Mouse (Mus musculus) liver, embryonic 12.5 days (tissue): Measurements from ENCODE around the gene Trim28. TPM values are rescaled to one million over a fixed set of nuclear protein-coding genes. Genes with fewer than 3 reads are reported as not detected.

Source experiments
- ATAC-seq: fragments of 200-750 bp; cut with Nextera tagmentation; 2 replicates; pipeline ENCODE4 v1.8.0; 2017; ENCODE audit warnings: moderate number of reproducible peaks, mild to moderate bottlenecking, moderate library complexity
- H3K27ac ChIP-seq: fragments of 300-500 bp; sonication (generic); 2 replicates; pipeline ENCODE4 v1.5.1; 2016; ENCODE audit warnings: mild to moderate bottlenecking
- H3K27me3 ChIP-seq: fragments of 300-500 bp; sonication (generic); replicated peaks from 2 replicates; pipeline ENCODE4 v1.6.1; 2016; ENCODE audit warnings: mild to moderate bottlenecking, moderate library complexity
- H3K36me3 ChIP-seq: fragments of 300-500 bp; sonication (generic); 2 replicates; pipeline ENCODE4 v1.6.1; 2016; ENCODE audit warnings: mild to moderate bottlenecking, moderate library complexity
- H3K4me1 ChIP-seq: fragments of 300-500 bp; sonication (generic); 2 replicates; pipeline ENCODE4 v1.6.1; 2016
- H3K4me2 ChIP-seq: fragments of 300-500 bp; sonication (generic); 2 replicates; pipeline ENCODE4 v1.6.1; 2016; ENCODE audit warnings: mild to moderate bottlenecking, moderate library complexity
- H3K4me3 ChIP-seq: fragments of 300-500 bp; sonication (generic); 2 replicates; pipeline ENCODE4 v1.5.1; 2016; ENCODE audit warnings: mild to moderate bottlenecking, moderate library complexity
- H3K9ac ChIP-seq: fragments of 300-500 bp; sonication (generic); 2 replicates; pipeline ENCODE4 v1.6.1; 2016; ENCODE audit warnings: mild to moderate bottlenecking, moderate library complexity
- H3K9me3 ChIP-seq: fragments of 300-500 bp; sonication (generic); replicated peaks from 2 replicates; pipeline ENCODE4 v1.6.1; 2016; ENCODE audit warnings: mild to moderate bottlenecking, moderate library complexity
- WGBS: fragments of 180-500 bp; shearing (Covaris S2); methylation state at CpG from one replicate; pipeline ENCODE4 v1.1.7; 2016; ENCODE audit not compliant: insufficient replicate concordance; 5-methylcytosine and 5-hydroxymethylcytosine counted together
- polyA plus RNA-seq: library from polyadenylated mRNA; unstranded; fragments of >200 nt; fragmentation: Nextera tagmentation; extraction: Ambion mirVana; gene quantifications from 2 replicates; pipeline ENCODE4 v1.2.1, GENCODE M21; 2016

The Trim28 gene
- polyA plus RNA-seq, 1 experiment from 2014 or later, result 203 TPM

DNA sequence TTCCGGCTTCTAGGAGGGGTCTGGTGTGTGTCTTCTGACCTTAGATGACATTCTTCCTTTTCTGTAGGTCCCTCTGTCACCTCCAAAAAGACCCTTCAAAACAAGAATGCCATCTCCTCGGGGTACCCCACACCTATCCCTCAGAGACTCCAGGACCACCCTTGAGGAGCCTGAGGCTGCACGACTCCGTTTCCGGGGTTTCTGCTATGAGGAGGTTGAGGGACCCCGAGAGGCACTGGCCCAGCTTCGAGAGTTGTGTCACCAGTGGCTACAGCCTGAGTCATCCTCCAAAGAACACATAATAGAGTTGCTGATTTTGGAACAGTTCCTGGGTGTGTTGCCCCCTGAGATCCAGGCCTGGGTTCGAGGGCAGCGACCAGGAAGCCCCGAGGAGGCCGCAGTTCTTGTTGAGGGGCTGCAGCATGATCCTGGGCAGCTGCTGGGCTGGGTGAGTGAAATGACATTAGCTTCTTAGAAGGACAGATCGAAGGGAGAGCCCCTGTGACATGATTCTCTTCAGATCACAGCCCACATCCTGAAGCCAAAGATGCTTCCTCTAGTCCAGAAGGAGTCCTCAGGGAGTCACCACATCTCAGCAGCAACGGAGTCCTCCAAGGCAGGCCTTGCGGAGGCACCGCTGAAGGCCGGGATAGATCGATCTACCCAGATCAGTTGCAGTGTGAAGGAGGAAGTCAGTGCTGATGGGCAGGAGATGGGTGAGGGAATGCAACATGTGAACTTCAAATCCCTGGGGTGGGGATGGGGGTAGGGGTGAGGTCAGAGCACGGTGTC is 19.8 kb upstream of the Trim28 start:
- H3K4me1 ChIP-seq, result peaks cover 29% of the 10 kb centered on the region
- no peaks in the 10 kb centered on the region for H3K27me3 ChIP-seq
- 74% methylated on average over 18 of the region's 18 CpGs for WGBS
- peak overlapping the region; percentile 73 for H3K9ac ChIP-seq
- H3K4me2 ChIP-seq, result peak overlapping the region; percentile 80
- H3K9me3 ChIP-seq, result no peaks in the 10 kb centered on the region
- no peak for ATAC-seq
- peaks cover 18% of the 10 kb centered on the region for H3K36me3 ChIP-seq
- peak overlapping the region; percentile 66 for H3K4me3 ChIP-seq
- H3K27ac ChIP-seq, result peak overlapping the region; percentile 91

DNA sequence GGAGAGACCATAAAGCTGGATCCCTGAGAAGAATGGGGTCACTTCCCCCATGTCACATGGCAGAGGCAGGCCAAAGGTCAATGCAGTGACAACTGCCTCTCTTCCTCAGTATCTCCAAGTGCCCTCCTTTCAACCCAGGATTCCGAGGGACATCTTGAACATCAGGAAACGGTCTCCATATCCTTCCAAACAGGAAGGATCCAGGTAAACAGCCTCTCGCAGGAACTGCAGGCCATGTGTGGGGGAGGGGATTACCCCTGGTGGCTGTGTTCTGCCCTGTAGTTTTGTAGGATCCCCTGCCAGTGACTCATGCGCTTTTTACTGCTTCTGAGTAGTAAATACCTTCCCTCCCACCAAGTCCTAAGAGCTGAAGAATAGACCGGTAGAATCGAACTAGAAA is 19.1 kb upstream of the Trim28 start:
- no peaks in the 10 kb centered on the region for H3K27me3 ChIP-seq
- H3K9me3 ChIP-seq, result no peaks in the 10 kb centered on the region
- 70% methylated on average over 6 of the region's 6 CpGs for WGBS
- no peak overlapping the region for H3K4me3 ChIP-seq
- ATAC-seq, result no peak
- no peak overlapping the region for H3K4me2 ChIP-seq
- no peak overlapping the region for H3K9ac ChIP-seq
- H3K4me1 ChIP-seq, result peaks cover 34% of the 10 kb centered on the region
- H3K36me3 ChIP-seq, result peaks cover 18% of the 10 kb centered on the region
- H3K27ac ChIP-seq, result 0 out of 2 replicates have a peak overlapping the region, but pooled peaks have one; percentile 91

DNA sequence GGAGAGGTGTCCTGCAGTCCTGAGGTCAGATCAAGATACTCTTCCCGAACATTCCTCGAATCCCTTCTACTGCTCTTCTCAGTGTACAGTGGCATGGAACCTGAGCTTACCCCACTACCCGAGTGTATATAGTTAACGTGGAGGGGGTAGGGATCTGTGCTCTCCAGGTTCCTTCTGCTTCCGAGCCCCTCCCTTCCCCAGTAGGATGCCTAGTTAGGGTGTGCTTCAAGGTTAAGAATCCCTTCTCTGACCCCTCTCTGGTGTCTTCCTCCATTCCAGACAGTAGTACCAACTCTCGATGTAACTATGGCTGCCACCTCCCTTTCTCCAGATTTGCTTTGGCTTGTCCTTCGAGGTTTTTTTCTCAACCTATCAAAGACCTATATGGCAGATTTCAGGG is 18.6 kb upstream of the Trim28 start:
- H3K27ac ChIP-seq, result no peak overlapping the region
- H3K9me3 ChIP-seq, result 0 out of 2 replicates have a peak, but pooled peaks cover 2% of the 10 kb centered on the region
- H3K27me3 ChIP-seq, result no peaks in the 10 kb centered on the region
- no peak overlapping the region for H3K4me3 ChIP-seq
- H3K4me1 ChIP-seq, result peaks cover 39% of the 10 kb centered on the region
- H3K4me2 ChIP-seq, result no peak overlapping the region
- no peak for ATAC-seq
- H3K9ac ChIP-seq, result no peak overlapping the region
- 85% methylated on average over 7 of the region's 7 CpGs for WGBS
- peaks cover 18% of the 10 kb centered on the region for H3K36me3 ChIP-seq

DNA sequence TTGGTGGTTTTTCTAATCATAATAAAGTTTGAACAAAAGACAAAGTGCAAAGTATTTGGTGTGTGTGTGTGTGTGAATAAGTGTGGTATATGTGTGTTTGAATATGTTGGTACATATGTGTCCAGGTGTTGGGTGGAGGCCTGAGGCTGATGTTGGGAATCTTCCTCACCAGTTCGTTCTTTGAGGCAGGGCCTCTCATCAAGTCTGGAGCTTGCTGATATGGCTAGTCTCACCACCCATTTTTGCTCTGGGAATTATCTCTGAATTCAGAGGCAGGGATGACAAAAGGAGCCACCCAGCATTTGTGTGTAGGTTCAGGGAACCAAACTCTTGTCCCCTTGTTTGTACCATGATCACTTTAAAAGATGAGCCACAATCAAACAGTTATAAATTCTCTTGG is 13.2 kb upstream of the Trim28 start:
- Histone ChIP-seq H3K27ac (peak overlapping the region; percentile 71), H3K27me3 (no peaks in the 10 kb centered on the region), H3K9ac (no peak overlapping the region), H3K4me1 (peaks cover 49% of the 10 kb centered on the region), H3K36me3 (peaks cover 14% of the 10 kb centered on the region), H3K4me2 (no peak overlapping the region), H3K9me3 (0 out of 2 replicates have a peak, but pooled peaks cover 3% of the 10 kb centered on the region), H3K4me3 (no peak overlapping the region)
- ATAC-seq, result peak; percentile 76
- 24% methylated on average over 1 of the region's 1 CpGs for WGBS

DNA sequence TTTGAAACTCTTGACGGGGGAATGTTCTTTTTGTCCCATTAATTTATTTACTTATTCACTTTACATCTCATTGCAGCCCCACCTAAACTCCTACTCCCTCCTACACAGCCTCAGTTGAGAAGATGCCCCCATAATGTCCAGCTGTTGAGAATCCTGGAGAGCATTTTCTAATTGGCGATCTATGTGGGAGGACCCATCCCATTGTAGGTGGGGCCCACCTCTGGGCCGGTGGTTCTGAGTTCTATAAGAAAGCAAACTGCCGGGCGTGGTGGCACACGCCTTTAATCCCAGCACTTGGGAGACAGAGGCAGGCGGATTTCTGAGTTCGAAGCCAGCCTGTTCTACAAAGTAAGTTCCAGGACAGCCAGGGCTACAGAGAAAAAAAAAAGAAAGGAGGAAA is 12.0 kb upstream of the Trim28 start:
- H3K36me3 ChIP-seq, result peaks cover 9% of the 10 kb centered on the region
- 68% methylated on average over 8 of the region's 8 CpGs for whole genome bisulfite sequencing
- no peaks in the 10 kb centered on the region; the same call in 1 of the 2 replicates for H3K27me3 ChIP-seq
- H3K9me3 ChIP-seq, result 0 out of 2 replicates have a peak, but pooled peaks cover 3% of the 10 kb centered on the region
- peaks cover 49% of the 10 kb centered on the region for H3K4me1 ChIP-seq
- H3K27ac ChIP-seq, result peak overlapping the region; percentile 81
- H3K4me2 ChIP-seq, result 0 out of 2 replicates have a peak overlapping the region, but pooled peaks have one; percentile 28
- H3K9ac ChIP-seq, result no peak overlapping the region
- no peak for ATAC-seq
- no peak overlapping the region for H3K4me3 ChIP-seq

DNA sequence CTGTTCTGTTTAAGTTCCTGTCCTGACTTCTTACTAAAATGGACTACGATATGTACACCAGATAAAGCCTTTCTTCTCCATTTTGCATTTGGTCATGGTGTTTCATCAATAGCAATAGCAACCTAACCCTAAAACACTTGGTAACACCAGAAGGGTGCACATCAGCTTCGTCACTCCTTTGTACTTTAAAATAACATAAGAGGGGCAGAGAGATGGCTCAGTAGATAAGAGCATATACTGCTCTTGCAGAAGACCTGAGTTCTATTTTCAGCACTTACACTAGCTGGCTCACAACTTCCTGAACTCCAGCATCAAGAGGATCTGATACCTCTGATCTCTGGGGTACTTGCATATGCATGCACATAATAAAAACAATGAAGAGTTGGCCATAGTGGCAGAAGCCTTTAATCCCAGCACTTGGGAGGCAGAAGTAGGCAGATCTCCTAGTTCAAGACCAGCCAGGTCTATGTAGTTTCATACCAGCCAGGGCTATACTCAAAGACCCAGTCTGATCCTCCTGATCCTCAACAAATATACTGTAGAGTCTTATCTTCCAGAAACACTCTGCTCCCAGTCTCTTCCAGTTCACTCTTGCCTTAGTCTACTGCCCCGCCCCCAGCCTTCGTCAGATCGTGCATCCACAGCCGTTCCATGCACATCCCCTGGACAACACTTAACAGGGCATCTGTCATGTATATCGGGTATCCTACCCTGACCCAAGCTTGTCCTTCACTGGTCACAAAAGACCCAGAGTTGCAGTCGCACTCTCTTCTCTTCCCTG is 11.3 kb upstream of the Trim28 start:
- Histone ChIP-seq H3K27ac (peak overlapping the region; percentile 81), H3K4me2 (peak overlapping the region; percentile 28), H3K36me3 (peaks cover 2% of the 10 kb centered on the region), H3K4me3 (no peak overlapping the region), H3K27me3 (no peaks in the 10 kb centered on the region; the same call in 1 of the 2 replicates), H3K9me3 (0 out of 2 replicates have a peak, but pooled peaks cover 3% of the 10 kb centered on the region), H3K9ac (no peak overlapping the region; the same call in 1 of the 2 replicates), H3K4me1 (peaks cover 49% of the 10 kb centered on the region)
- peak; percentile 87 for ATAC-seq
- WGBS, result 45% methylated on average over 8 of the region's 8 CpGs

DNA sequence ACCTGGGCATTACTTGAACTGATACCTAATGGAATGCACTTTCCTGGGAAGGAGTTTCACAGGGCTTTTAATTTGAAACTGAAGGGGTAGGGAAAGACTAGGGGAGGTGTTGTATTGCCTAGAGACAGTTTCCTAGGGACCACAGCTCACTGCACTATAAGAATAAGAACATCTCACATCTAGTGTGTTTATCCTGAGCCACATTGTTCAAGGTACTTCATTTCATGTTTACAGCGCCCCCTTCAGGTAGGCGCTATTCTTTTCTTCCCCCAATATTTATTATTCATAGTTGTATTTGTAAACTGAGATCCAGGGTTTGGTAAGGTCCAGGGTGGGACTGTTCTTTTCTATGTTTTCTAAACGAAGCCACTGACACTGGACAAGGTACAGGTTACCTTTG is 6.7 kb upstream of the Trim28 start:
- Histone ChIP-seq H3K27ac (no peak overlapping the region), H3K9me3 (no peaks in the 10 kb centered on the region), H3K36me3 (no peaks in the 10 kb centered on the region), H3K4me1 (peaks cover 21% of the 10 kb centered on the region), H3K4me2 (no peak overlapping the region), H3K27me3 (no peaks in the 10 kb centered on the region; the same call in 1 of the 2 replicates), H3K9ac (no peak overlapping the region), H3K4me3 (no peak overlapping the region)
- 1% methylated on average over 3 of the region's 3 CpGs for WGBS
- no peak for ATAC-seq

DNA sequence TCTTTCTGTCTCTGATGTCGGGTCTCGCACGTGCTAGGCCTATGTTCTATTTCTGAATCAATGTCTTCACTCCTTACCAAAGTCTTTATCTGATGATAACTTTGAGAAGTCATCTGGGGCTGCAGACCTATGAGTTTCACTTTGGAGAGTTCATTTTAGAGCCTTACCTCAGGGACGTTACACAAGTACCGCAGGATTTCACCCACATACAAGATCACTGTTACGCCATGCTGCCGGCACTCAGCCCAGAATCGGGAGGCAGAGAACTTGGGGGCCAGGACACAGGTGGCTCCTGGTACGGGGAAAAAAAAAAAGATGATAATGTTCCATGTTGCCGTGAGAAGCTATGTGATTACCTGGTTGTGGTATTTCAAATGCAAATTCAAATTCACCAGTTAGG is 5.8 kb upstream of the Trim28 start:
- Histone ChIP-seq H3K27me3 (no peaks in the 10 kb centered on the region; the same call in 1 of the 2 replicates), H3K27ac (no peak overlapping the region), H3K4me1 (peaks cover 12% of the 10 kb centered on the region), H3K9ac (no peak overlapping the region), H3K4me3 (no peak overlapping the region), H3K4me2 (no peak overlapping the region), H3K9me3 (no peaks in the 10 kb centered on the region), H3K36me3 (no peaks in the 10 kb centered on the region)
- 71% methylated on average over 10 of the region's 10 CpGs for WGBS
- ATAC-seq, result no peak

DNA sequence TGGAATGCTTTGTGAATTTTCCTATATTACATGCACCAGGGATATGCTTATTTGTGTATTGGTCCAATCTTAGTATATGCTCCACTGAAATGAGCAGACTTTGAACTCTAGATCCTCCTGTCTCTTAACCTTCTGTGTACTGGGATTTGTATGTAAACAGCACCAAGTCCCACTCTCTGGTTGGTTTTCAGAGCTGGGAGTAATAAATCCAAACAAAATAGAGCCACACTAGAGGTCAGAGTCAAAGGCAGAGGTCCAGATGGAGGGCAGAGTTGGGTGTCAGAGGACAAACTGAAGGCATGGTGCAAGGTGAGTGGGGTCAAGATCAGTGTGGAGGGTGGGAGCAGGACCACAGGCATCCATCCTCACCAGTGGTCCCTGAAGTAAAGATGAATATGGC is 3.1 kb upstream of the Trim28 start:
- no peaks in the 10 kb centered on the region for H3K9me3 ChIP-seq
- H3K27me3 ChIP-seq, result no peaks in the 10 kb centered on the region; the same call in 1 of the 2 replicates
- H3K9ac ChIP-seq, result no peak overlapping the region
- H3K27ac ChIP-seq, result no peak overlapping the region
- H3K4me1 ChIP-seq, result no peaks in the 10 kb centered on the region
- H3K4me2 ChIP-seq, result no peak overlapping the region
- ATAC-seq, result no peak
- H3K4me3 ChIP-seq, result no peak overlapping the region
- no peaks in the 10 kb centered on the region for H3K36me3 ChIP-seq

DNA sequence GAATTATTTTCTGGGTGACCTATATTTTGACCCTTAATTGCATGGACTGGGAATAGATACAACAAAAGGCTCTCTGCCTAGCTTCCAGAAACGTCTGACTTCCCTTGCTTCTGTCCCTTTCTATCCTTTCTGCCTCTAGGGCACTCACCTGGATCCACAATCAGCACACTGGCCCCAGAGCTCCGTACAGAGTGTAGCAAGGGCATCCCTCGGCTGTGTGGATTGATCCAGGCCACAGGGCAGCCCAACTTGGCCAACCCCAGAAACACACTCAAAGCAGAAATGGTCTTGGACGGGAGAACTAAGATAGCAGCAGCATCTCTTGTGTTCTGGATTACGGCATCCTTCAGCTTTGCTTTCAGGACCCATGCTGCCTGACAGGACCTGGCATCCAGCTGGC is 1.7 kb upstream of the Trim28 start:
- no peak overlapping the region for H3K9ac ChIP-seq
- no peaks in the 10 kb centered on the region; the same call in 1 of the 2 replicates for H3K27me3 ChIP-seq
- H3K4me2 ChIP-seq, result no peak overlapping the region
- H3K27ac ChIP-seq, result no peak overlapping the region
- no peaks in the 10 kb centered on the region for H3K4me1 ChIP-seq
- no peak for ATAC-seq
- 59% methylated on average over 5 of the region's 5 CpGs for WGBS
- H3K4me3 ChIP-seq, result no peak overlapping the region
- H3K36me3 ChIP-seq, result no peaks in the 10 kb centered on the region
- H3K9me3 ChIP-seq, result no peaks in the 10 kb centered on the region

DNA sequence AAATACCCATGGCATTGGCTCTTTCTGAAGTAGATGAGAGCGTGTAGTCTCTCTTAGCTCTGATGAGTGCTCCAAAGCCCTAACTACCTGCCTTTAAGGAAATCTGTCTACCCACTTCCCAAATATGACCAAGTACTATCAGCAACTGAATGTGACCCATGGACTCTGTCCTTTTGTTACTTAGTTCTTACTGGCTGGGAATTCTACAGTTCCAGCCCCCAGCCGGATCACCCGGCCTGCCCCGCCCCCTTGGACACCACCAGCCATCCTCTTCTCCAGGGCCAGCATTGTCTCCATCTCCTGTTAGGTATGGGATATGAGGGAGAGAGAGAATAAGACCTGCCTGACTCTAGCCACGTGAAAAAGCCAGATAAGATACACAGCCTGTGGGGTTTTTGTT is 861 bp upstream of the Trim28 start, which contains the start of gene Slc27a5:
Slc27a5 (minus strand) TSS at position 140 of the 400 bp plus-strand sequence.
- H3K9me3 ChIP-seq, result no peaks in the 10 kb centered on the region
- no peak within 1 kb of the TSS for H3K9ac ChIP-seq
- 56% methylated on average over 5 of the region's 5 CpGs for WGBS

DNA sequence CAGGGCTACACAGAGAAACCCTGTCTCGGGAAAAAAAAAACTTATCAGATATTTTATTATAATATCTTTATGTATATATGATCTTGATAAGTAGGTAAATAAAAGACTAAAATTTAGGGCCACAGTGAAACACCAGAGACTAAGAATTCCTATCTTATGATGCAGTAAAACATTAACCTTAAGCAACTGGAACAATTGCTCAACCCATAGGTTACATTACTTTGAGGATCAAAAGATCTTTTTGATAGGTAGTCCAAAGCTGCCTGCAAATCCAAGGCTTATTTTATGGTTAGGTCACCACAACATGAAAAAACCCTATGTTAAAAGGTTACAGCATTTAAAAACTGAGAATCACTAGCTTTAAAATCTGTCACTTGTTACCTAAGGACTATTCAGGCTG is 2.7 kb downstream of the Trim28 start:
- no peak overlapping the region for H3K9ac ChIP-seq
- H3K4me3 ChIP-seq, result no peak overlapping the region
- no peak for ATAC-seq
- no peaks in the 10 kb centered on the region for H3K4me1 ChIP-seq
- H3K27me3 ChIP-seq, result no peaks in the 10 kb centered on the region
- WGBS, result 44% methylated on average over 1 of the region's 1 CpGs
- no peaks in the 10 kb centered on the region for H3K9me3 ChIP-seq
- no peak overlapping the region for H3K4me2 ChIP-seq
- peaks cover 19% of the 10 kb centered on the region for H3K36me3 ChIP-seq
- H3K27ac ChIP-seq, result no peak overlapping the region

More for the DNA sequence above, 861 bp upstream of the Trim28 start, which contains the start of gene Slc27a5:
- no peak within 1 kb of the TSS for H3K27ac ChIP-seq
- no peaks in the 10 kb centered on the region for H3K4me1 ChIP-seq
- ATAC-seq, result peak; percentile 44; the same call in 1 of the 2 replicates
- no peak within 1 kb of the TSS for H3K4me3 ChIP-seq
- no peaks in the 10 kb centered on the region; the same call in 1 of the 2 replicates for H3K27me3 ChIP-seq
- H3K4me2 ChIP-seq, result no peak within 1 kb of the TSS
- no peaks in the 10 kb centered on the region for H3K36me3 ChIP-seq
